Mouse (Mus musculus) mouse embryonic stem cell (cell line): ENCODE data around the gene Zfp68.
"Not testable (repeated sequence)": the region's sequence is repeated elsewhere in the genome, so short reads cannot be mapped to it uniquely, and the experiment has no call there.

Experiments
- in situ Hi-C, 2 experiments: fragments of 300-500 bp; cut with MboI; formaldehyde crosslinking; loops; 1 replicate in 1 of 2; 3 replicates in 1 of 2; pipeline ENCODE4 v1.14.3; 2019 to 2020; ENCODE audit warnings: low sequenced_read_pairs in 2 of 2, low pct_unique_long_range_greater_than_20kb in 1 of 2, mixed read lengths in 1 of 2; ENCODE audit not compliant: unreplicated experiment in 1 of 2

The Zfp68 gene

GRCm38 (mm10) chr5:138619211-138620128, at the start of gene Zfp68:
Zfp68 (minus strand) TSS chr5:138619761.
- in situ Hi-C loops, result no loop called here

- in situ Hi-C loops, result no loop called here
Observed at GRCm38 (mm10) chr5:138658922-138659321, 39.4 kb upstream of the Zfp68 start.

- in situ Hi-C loops, result no loop called here
Observed at GRCm38 (mm10) chr5:138657854-138658253, 38.3 kb upstream of the Zfp68 start.

GRCm38 (mm10) chr5:138657407-138657806, 37.8 kb upstream of the Zfp68 start:
- in situ Hi-C loops, result no loop called here

GRCm38 (mm10) chr5:138656477-138657156, 37.1 kb upstream of the Zfp68 start:
- in situ Hi-C loops, result no loop called here

GRCm38 (mm10) chr5:138652911-138653310, 33.4 kb upstream of the Zfp68 start:
- in situ Hi-C loops, result no loop called here

GRCm38 (mm10) chr5:138641761-138642160, 22.2 kb upstream of the Zfp68 start:
- in situ Hi-C loops, result no loop called here

- in situ Hi-C loops, result no loop called here
Observed at GRCm38 (mm10) chr5:138641081-138641480, 21.5 kb upstream of the Zfp68 start.

GRCm38 (mm10) chr5:138636486-138636885, 16.9 kb upstream of the Zfp68 start:
- in situ Hi-C loops, result no loop called here

- in situ Hi-C loops, result no loop called here
Observed at GRCm38 (mm10) chr5:138623478-138623875, 3.9 kb upstream of the Zfp68 start.

GRCm38 (mm10) chr5:138622645-138623477, 3.3 kb upstream of the Zfp68 start, which contains the start of gene A430033K04Rik:
A430033K04Rik (plus strand) TSS chr5:138622859.
- in situ Hi-C loops, result no loop called here

GRCm38 (mm10) chr5:138620836-138621235, 1.3 kb upstream of the Zfp68 start:
- in situ Hi-C loops, result no loop called here

- in situ Hi-C loops, result no loop called here
Observed at GRCm38 (mm10) chr5:138618353-138618752, 1.2 kb downstream of the Zfp68 start.

GRCm38 (mm10) chr5:138587396-138587795, 32.2 kb downstream of the Zfp68 start:
- in situ Hi-C loops, result no loop called here

- in situ Hi-C loops, result no loop called here
Observed at GRCm38 (mm10) chr5:138571623-138572022, 47.9 kb downstream of the Zfp68 start.

GRCm38 (mm10) chr5:138564612-138565011, 54.9 kb downstream of the Zfp68 start, which contains the start of gene 1700123K08Rik:
1700123K08Rik (minus strand) TSS chr5:138564712.
- in situ Hi-C loops, result not testable (repeated sequence)
